Mouse (Mus musculus) lung, postnatal 4 days (tissue): ENCODE measurements at regions not wholly inside any gene's neighbourhood (a gene's known extent, or its start where the extent isn't known, plus 50 kb on each side); places are given as distances from the start of the nearest gene placed in this dataset.
"Not testable (repeated sequence)": the region's sequence is repeated elsewhere in the genome, so short reads cannot be mapped to it uniquely, and the experiment has no call there.

Experiments
- DNase-seq, 2 experiments: peaks; one replicate each; pipeline ENCODE4 v3.0.0; 2021

DNA sequence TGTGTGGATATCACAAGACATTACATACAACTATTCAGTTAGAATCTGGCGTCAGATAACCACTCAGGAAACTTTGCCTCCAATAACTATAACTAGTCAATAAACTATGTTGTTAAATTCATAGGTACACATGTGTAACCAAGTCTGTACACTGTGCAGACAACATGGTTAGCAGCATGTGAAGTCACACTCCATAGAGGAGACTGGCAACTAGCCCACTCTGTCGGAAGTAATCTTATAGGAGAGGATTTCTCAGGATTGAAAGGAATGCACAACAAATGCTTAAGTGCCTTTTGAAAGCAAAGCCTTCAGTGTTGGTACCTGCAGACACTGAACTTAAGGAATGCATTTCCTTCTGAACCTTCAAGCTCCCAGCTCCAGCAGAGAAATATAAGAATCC lies 693.0 kb upstream of the Ptbp2 start:
- no peak for DNase-seq

DNA sequence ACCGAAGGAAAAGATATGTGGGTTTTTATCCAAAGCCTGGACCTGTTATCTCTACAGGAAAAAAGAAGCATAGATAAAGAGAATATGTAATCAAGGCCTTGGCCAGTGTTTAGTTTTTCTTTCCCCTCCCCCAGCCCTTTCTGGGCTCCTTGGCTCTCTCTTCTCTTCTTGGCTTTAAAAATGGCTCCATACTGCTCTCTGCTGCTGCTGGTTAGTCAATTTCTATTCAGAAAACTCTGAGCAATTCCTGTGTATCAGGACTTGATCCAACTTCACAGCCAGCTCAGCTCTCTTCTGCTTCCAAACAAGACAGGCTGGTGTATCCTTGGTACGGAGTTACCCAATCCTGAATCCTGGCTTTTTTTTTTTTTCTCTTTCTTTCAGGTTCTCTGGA lies 689.4 kb upstream of the Ptbp2 start:
- peak; percentile 22 to 38 for DNase-seq

DNA sequence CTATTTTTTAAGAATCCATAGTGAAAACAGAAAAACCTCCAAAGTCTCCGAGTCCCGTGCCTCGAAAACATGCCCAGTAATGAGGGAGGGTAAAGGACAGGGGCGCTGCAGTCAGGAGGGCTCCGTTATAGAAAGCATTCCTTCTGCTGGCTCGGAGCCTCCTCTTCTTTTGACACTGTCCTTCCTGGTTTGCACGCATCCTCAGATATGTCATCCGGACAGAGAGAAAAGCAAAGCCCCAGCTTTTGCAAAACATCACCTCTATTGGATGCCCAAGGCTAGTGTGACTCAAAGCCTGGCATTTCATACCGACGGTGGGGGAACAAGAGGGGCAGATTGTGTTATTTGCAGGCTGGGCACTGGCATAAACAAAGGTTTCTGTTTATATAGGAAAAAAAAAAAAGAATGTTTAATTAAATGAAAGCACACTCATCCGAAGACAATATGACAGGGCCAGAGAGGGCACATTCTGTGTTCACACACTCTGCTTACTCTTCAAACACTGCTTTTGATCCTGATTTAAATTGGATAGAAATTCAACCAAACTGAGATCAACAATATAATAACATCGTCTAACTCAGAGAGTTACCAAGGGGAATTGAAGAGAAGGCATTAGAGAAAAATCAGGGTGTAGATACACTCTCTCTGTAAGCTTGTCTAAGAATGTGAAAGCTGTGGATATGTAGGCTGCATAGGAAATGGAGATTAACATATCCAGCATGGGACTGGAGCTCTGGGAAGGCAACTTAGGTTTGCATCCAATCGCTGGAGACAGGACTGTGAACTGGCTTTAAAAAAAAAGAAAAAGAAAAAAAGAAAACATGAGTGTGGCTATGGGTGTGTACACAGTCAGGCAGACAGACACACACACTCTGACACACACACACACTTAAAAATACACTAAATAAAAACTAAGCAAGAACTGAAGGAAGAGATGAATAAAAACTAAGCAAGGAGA lies 688.7 kb upstream of the Ptbp2 start:
- peak in 1 of 2 experiments; percentile 17 for DNase-seq

DNA sequence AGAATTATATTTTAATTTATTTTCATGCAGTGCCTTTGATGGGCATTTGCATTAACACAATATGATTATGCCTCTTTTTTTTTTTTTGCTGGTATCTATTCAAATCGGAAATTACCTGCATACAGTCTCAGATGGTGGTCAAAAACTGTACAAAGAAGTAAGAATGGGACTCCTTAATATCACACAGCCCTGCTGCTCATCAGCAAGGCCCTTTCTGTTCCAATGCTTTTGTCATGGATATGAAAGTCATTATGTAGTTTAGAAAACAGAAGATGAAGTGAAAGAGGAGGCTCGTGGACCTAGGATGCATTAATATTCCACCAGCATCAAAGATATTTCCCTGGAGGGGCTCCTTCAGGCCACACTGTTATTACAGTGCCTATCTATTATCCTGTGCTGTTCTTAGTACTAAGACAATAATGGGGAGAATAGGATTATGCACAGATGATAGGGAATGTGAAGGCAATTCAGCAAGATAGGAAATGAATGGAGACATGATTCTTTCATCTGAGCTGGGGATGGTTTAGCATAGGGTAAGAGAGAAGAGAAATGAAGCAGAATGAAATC lies 687.7 kb upstream of the Ptbp2 start:
- DNase-seq = no peak

DNA sequence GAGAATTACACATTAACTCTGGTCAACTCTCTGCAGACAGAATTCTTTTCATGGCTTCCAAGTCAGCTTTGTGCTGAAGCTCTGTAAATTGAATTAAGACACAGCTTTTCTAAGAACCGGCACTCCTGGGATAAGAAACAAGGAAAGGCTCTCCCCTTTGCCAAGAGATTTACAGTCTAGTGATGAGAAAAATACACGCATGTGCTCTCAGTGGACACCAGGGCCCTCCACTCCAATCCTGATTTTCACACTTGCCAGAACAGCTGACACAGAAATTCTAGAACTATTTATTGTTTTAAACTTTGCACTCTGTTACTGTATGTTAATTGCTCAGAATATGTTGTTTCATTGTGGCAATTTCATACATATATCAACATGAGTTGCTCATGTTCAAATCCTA lies 684.6 kb upstream of the Ptbp2 start:
- DNase-seq = no peak

DNA sequence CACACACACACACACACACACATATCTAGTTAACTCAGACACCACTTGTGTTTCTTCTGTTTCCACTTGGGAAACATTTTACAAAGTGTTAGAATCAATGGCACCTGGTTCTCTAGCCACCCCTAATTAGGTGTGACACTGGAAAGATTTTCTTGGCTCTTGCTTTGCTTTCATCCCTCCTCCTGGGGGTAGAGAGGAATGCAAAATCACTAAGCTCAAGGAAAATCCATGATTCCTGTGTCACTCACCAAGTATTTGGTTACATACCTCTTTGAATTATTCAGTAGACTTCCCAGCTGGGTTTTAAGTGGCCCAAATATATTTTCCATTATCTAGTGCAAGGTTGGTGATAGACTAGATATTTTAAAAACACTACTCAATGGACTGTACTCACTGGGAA lies 676.5 kb upstream of the Ptbp2 start:
- no peak for DNase-seq

DNA sequence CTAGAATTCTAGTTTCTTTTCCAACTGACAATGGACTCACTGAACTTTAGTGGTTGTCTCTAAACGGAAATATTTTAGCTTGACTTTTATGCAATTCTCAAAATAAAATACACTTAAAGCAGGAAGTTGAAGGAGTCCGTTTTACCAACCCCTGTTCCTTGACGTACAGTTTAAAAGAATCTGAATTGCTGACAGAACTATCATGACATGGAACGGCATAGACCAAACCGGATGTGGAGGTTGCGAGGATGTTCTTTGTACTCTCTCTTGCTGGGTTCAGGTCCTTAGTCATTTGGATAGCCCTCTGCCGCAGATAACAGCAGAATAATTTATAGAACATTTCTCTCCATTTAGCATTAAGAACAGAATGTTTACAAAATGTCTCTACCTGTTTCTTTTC lies 673.6 kb upstream of the Ptbp2 start:
- no peak for DNase-seq

DNA sequence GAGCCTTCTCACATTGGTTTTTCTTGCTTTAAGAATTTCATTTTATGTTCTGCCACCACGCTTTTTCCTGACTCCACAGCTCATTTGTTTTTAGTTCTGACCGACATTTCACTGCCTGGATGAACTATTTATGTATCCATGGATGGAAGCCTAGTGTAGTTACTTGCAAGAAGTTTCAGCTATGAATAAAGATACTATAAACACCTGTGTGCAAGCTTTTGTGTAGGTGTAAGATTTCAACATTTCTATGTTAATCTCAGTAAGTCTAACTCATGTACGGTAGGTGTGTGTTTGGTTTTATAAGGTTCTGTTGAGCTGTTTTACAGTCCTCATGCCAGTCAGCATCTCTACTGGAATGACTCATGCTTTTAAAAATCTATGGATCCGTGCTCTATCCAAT lies 656.9 kb upstream of the Ptbp2 start:
- DNase-seq = no peak

DNA sequence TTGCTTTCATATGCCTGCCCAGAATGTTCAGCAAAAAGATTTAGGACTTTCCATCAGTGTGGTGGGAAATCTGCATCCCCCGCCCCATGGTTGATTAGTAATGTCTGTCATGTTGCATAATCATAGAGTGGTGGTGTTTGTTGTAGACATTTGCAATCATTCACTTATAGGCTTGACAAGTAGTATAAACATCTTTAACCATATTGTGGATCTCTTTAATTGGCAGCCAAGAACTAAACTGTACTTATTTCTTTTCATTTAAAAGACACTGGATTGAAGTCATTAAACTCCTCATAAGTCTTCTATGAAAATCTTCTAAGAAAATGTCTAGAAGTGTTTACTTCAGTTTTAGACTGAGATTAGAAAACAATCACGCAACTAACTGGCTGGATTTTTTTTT lies 646.0 kb upstream of the Ptbp2 start:
- no peak for DNase-seq

DNA sequence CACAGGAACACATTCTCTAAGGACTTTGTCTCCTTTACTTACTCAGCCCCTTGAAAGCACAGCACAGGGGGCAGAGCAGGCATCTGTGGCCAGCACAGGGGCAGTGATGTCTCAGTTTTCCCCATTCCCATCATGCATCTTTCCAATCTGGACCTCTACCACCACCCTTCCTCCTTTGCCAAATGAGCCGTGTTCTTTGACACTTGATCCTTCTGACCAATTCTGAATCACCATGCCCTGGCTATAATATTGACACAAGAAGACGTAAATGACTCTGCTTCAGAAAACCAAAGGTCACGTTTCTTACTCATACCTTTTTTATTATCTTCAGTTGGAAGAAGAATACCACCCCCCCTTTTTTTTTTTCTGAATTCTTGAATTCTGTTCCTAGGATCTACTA lies 632.4 kb upstream of the Ptbp2 start:
- DNase-seq = no peak

DNA sequence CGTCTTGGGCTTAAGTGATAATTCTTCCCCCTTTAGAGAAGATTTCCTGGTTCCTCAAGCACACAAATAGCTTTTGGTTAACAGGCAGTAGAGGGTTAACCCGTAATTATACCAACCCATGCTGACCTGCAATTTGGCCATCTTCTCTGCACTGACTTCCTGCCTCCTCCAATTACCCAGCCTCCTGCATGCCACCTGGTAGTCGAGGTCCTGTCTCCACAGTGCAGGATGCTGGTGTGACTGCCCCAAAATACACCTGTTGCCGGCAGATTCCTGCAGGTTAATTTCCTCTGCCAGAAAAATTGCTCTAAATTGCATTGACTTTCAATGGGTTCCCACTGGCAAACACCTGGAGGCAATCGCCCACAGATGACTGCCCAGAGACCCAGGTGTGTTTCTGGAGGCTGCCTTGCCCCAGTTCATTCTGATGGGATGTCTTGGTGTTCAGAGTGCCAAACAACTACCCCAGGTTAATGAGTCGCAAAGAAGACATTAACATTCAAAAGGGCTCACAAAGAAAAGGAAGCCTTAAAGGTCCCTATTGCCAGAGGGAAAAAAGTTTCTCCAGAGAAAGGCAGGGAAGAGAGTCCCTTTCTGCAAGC lies 591.5 kb upstream of the Ptbp2 start:
- DNase-seq = no peak

DNA sequence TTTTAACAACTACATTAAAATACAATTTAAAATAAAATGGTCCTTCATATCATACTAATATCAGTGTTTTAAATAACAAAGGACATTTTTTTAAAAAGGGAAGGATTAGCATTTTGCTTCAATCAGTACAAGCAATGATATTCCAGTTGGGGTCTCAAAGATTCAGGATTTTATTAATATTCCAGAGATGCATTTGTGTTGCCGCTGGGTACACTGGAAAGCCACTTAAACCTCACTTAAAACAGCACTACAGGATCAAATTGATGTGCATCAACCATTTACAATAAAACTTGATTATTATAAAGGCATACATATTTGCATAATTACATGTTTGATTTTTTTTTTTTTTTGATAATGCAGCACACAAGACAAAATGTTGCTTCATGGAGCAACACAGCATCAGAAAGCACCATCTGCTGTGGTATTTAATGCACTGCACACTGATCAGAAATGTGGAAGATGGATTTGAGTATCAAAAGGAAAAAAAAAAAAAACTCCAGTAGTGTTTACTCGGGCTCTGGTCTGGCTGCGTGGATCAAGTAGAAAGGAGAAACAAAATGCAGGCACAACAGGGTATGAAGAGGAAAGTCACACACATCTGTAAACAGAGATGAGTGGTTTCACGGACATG lies 558.6 kb upstream of the Ptbp2 start:
- DNase-seq = no peak

DNA sequence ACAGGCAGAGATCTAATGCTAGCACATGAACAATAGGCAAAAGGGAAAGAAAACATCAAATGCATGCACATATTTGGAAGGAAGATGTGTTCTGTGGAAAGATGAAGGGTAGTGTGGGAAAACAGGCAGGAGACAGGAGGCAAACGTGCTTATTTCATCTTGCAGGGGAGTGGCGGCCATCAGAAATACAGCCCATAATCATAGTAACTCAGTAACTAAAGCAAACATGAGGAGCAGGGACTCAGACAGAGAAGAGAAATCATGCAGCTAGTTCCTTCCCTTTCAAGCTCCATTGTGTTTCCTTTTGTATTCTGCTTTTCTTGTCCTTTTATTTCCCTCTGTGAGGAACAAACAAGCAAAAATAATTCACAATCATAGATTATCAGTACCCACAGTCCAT lies 557.6 kb upstream of the Ptbp2 start:
- no peak for DNase-seq

DNA sequence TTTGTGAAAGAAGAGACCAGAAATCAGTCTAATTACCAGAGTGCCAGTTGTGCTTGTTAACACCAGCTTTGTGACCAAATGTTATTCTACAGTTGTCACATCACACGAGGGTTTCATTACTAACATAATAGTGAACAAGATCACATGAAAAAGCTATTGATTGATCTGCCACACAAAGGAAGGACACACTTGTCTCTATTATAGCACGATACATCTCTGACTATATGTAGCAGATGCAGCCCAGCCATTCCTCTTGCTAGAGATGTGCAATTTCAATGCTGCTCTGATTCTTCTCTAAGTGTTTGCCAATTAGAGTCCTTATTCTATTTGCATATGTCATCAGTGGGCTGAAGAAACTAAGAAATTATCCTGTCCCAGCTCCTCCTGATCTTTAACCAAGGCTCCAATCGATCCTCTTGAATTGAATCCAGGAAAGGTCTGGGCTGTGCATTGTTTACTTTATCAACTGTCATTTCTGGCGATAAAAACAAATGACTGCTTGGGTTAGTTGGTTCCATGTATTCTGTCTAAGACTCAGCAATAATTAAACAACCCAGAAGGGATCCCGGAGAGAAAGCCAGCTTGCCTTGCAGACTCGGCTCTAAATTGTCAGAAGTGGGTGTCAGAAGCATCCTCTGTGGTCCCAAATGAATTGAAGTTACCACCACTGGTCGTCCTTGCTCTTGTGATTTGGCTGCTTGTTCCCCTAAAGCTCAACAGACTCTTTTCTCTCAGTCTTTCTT lies 551.7 kb upstream of the Ptbp2 start:
- no peak for DNase-seq

DNA sequence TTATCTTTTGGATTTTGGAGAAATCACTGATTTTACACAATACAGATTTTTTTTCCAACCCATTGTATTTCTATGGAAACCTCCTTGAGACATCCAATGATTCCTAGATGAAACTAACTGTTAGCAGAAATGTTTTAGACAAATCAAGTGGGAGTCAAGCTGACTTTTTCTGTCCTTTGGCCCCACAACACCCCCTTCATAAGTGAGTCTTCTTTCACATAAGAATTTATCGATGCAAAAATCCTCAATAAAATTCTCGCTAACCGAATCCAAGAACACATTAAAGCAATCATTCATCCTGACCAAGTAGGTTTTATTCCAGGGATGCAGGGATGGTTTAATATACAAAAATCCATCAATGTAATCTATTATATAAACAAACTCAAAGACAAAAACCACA lies 522.8 kb upstream of the Ptbp2 start:
- DNase-seq = not testable (repeated sequence)

DNA sequence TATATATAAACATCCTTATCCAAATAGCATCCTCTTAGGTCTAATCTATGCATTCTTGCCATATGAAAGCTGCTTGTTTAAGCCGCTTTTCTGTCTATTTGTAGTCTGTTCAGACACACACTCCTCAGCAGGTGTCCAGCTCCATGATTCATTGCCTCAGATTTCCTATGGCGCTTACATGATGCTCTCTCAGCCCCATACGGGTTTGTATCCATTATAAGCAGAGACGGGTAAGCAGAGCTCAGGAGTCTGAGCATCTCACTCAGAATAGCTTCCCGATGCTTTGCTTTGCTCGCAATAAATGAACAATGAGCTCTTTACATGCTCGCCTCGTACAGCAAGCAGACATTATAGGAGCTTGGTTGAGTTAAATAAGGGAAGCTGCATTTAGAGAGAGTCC lies 521.3 kb upstream of the Ptbp2 start:
- DNase-seq = no peak
